Mouse (Mus musculus) liver, embryonic 14.5 days (tissue): ENCODE results near the gene Tnpo3.

ENCODE experiments used
- CTCF ChIP-seq: IDR thresholded peaks from 2 replicates; pipeline ENCODE4 v1.5.1; 2016; ENCODE audit warnings: antibody characterized with exemption, low read depth, control low read depth
- EP300 ChIP-seq: IDR thresholded peaks from 2 replicates; pipeline ENCODE4 v1.6.1; 2016; ENCODE audit warnings: antibody characterized with exemption, low read depth

- TF ChIP-seq CTCF (no peak), EP300 (no peak)
Measured at GRCm38 (mm10) chr6:29653271-29653670, 43.6 kb upstream of the Tnpo3 start.
